Mouse (Mus musculus): Measurements from ENCODE around the gene Nr2c1.

DNA sequence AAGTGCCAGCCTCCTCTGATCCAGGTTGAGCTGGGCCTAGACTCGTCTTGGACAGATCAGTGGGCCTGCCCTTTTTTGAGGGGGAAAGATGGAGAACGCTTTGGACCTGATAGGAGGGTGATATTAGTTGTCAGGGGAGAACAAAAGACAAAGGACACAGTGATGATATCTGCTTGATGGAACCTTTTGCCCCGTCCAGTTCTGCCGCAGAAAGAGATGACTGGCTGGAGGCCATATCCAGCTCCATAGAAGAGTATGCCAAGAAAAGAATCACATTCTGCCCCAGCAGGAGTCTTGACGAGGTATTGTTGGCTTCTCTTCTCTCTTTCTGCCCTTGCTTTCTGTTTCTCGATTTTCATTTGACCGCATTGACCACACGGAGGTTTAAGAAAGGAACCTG is 14.7 kb upstream of the Nr2c1 start:
- TF ChIP-seq POLR2A (IDR thresholded peaks at IDR 0.05; ENCODE audit: borderline replicate concordance, low read depth, low read length) (no peak), CTCF (IDR thresholded peaks at IDR 0.05; ENCODE audit: low read depth, low read length) (no peak)

Measured in bone marrow macrophage, adult 2 months (primary cell).